Mouse (Mus musculus) megakaryocyte, embryonic 14.5 days (primary cell): Measurements from ENCODE around the gene Npas3.

Experiments used
- FLI1 ChIP-seq: IDR thresholded peaks from 2 replicates; pipeline ENCODE4 v1.6.1; 2012; ENCODE audit warnings: low read length, inconsistent platforms, mixed read lengths
- GATA1 ChIP-seq: IDR thresholded peaks from 3 replicates; pipeline ENCODE4 v1.6.1; 2012; ENCODE audit warnings: mixed read lengths, low read length, inconsistent platforms, borderline replicate concordance

GRCm38 (mm10) chr12:53846154-53846665 lies 597.7 kb downstream of the Npas3 start:
- no peak for TF ChIP-seq GATA1
- no peak for TF ChIP-seq FLI1
